Mouse (Mus musculus): ENCODE results near the gene Hsd17b3.
"Not testable (repeated sequence)": the region's sequence is repeated elsewhere in the genome, so short reads cannot be mapped to it uniquely, and the experiment has no call there.

Gene Hsd17b3

DNA sequence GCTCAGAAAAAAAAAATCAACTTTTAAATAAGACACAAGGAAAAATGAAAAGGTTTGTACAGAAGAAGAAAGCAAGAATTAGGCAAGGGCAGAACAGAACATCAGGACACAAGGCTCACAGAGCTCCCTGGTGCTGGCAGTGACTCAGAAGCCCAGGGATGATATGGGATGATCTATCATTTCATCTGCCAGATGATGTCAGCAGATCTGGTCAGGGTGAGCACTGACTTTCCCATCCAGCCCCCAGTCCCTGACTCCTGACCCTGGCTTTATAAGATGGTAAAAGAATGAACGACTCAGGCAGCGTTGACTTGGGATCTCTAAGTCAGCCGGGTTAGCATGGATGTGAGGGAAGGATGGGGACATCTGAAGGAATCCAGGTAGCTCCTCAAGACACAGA is 5.7 kb downstream of the Hsd17b3 start:
- DNase-seq (ENCODE audit: low read depth, low spot score) = no peak

DNA sequence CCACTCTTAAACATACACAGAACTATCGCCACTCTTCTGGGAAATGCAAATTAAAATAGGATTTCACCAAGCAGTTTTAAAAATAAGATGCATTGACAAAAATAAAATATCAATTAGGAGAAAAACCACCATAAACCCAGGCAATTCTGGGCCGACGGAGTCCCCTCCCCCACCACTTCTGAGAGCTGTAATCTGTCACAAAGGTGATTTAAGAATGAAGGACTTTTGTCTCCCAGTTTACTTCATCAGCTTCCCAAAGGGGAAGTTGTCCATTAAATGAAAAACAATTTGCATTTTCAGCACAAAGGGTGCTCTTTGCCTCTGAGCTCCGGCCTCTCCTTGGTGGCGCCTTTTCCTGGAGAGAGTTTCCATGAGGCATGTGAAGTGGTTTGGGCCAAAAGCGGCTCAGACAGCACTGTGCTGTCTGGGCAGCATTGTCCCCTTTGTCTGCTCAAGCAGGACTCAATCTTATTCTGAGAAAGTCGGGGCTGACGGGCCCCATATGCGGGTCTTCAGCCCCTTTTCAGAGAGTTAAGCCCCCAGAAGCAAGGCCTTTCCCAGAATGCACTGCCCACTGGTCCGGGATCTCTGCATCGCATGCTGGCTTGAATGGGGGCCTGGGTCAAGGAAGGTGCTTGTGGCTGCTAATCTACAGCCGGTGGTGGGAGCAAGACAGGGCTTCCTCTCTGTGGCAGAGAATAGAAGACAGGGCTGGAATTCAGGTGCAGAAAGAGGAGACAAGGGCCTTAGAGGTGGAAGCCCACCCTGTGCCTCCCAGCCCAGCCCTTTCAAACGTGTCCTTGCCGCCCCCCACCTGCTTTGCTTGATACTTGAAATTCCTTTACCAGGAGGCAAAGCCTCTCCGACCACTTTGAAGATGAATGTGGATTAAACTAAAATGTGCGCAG is 7.8 kb downstream of the Hsd17b3 start:
- no peak for DNase-seq (ENCODE audit: low read depth, low spot score)

DNA sequence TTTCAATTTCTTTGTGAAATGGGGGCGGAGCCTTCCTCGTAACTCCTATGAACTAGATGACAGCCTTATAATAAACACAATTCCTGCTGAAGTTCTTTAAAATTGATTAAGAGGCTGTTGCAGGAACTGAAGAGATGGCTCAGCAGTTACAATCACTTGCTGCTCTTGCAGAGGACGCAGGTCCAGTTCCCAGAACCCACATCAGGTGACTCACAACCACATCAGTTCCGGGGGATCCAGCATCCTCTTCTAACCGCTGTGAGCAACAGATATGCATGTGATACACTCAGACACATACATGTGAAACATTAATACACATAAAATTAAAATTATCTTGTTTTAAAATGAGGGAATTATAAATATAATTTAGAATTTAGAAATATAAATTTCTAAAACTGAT is 11.4 kb downstream of the Hsd17b3 start:
- DNase-seq (ENCODE audit: low read depth, low spot score) = no peak

GRCm38 (mm10) chr13:64076074-64076473 is 13.0 kb downstream of the Hsd17b3 start:
- DNase-seq (ENCODE audit: low read depth, low spot score) = no peak

DNA sequence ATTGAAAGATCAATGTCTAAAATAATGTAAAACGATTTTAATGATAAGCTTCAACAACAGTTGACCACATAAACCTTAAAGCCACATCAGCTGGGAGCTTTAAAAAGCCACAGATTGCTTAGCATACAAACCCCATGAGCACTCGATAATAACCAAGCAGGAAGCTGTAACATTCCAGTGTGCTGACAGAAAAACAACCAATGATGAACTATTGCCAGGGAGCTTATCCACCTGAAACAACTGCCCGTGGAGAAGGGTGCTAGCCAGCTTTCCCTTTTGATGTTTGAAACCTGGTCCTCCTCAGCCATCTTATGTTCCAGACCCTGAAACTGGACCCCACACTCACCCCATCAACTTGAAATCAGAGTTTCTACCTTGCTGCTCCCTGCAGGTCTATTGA is 22.4 kb downstream of the Hsd17b3 start:
- no peak for DNase-seq (ENCODE audit: low read depth, low spot score)

DNA sequence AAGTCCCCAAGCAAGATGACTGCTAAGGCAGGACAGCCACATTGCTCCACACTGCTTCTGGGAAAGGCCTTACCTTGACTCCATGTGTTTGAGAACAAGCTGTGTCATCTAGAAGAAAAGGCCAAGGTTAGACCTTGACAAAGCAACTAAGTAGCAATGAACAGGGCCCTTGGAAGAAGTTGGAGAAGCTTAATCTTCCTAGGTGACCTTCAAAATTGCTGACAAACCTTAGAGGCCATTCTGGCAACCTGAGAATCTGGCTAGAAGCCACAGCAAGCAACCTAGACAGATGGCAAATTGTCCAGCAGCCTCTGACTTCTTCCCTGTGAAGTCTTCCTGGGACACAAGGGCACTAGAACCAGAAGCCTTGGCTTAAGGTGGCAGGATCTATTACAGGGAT is 24.8 kb downstream of the Hsd17b3 start:
- DNase-seq (ENCODE audit: low read depth, low spot score) = no peak

DNA sequence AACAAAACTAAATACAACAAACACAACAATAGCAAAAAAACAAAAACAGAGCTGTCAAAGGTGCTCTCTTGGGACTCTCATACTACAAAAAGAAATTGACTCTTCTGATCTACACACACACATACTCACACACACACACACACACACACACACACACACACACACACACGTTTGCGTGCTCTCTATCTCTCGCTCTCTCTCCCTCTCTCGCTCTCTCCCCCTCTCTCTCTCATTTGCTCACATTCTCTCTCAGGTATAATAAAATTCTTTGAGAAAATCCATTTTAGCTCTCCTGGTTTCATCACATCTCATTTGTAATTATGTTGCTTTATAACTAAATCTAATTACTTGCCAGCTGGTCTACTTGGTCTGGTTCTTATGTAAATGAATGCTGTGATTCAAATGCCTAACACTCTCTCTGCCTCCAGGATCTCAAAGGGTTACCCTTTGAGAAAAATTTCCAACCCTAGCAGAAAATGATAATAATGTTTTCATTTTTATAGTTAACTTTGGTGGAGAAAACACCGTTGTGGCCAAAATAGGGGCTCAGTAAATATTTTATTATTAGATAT is 28.0 kb downstream of the Hsd17b3 start:
- no peak for DNase-seq (ENCODE audit: low read depth, low spot score)

GRCm38 (mm10) chr13:64053959-64054358 is 35.1 kb downstream of the Hsd17b3 start:
- no peak for DNase-seq (ENCODE audit: low read depth, low spot score)

GRCm38 (mm10) chr13:64052281-64052680 is 36.7 kb downstream of the Hsd17b3 start:
- DNase-seq (ENCODE audit: low read depth, low spot score) = not testable (repeated sequence)

- no peak for DNase-seq (ENCODE audit: low read depth, low spot score)
These were observed 38.1 kb downstream of the Hsd17b3 start for GRCm38 (mm10) chr13:64050895-64051294.

DNA sequence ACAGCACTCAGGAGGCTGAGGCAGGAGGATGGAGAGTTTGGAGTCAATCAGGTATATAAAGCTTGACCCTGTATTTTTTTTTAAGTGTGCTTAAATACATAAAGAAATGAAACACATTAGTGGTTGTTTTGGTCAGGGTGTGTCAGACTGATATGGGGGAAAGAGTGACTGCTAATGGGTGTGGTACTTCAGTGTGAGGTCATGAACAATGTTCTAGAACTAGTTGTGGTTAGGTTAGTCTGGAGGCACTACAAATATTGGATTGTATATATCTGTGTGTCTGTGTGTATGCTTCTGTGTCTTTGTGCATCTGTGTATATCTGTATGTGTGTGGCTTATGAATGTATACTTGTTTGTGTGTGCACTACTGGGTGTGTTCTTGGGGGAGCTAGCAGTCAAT is 39.5 kb downstream of the Hsd17b3 start:
- no peak for DNase-seq (ENCODE audit: low read depth, low spot score)

DNA sequence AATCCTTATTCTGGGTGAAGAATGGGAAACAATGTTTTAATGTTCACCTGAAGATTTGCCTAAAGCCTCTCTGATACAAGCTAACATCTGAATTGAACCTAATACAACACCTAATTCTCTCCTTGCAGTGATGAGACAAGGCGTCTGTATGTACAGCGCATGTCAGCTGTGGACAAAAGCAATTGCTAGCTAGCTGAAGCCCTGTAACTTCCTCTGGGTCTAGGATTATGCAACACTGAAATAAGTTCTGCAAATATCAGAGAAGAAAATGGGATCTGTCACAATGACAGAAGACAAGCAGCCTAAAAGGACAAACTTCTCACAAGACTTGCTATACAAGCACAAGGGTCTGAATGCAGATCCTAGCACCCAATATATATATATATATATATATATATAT is 40.6 kb downstream of the Hsd17b3 start:
- no peak for DNase-seq (ENCODE audit: low read depth, low spot score)

- DNase-seq (ENCODE audit: low read depth, low spot score) = no peak
These were observed 49.1 kb downstream of the Hsd17b3 start for GRCm38 (mm10) chr13:64039976-64040375.

- no peak for DNase-seq (ENCODE audit: low read depth, low spot score)
These were observed 50.9 kb downstream of the Hsd17b3 start for GRCm38 (mm10) chr13:64038114-64038513.

GRCm38 (mm10) chr13:64036079-64037011 is 52.7 kb downstream of the Hsd17b3 start:
- DNase-seq (ENCODE audit: low read depth, low spot score) = no peak

- DNase-seq (ENCODE audit: low read depth, low spot score) = no peak
These were observed 54.0 kb downstream of the Hsd17b3 start for GRCm38 (mm10) chr13:64035036-64035435.

- DNase-seq (ENCODE audit: low read depth, low spot score) = no peak
These were observed 55.1 kb downstream of the Hsd17b3 start for GRCm38 (mm10) chr13:64033921-64034320.

GRCm38 (mm10) chr13:64033181-64033580 is 55.8 kb downstream of the Hsd17b3 start:
- DNase-seq (ENCODE audit: low read depth, low spot score) = no peak

- no peak for DNase-seq (ENCODE audit: low read depth, low spot score)
These were observed 57.8 kb downstream of the Hsd17b3 start for GRCm38 (mm10) chr13:64031254-64031653.

DNA sequence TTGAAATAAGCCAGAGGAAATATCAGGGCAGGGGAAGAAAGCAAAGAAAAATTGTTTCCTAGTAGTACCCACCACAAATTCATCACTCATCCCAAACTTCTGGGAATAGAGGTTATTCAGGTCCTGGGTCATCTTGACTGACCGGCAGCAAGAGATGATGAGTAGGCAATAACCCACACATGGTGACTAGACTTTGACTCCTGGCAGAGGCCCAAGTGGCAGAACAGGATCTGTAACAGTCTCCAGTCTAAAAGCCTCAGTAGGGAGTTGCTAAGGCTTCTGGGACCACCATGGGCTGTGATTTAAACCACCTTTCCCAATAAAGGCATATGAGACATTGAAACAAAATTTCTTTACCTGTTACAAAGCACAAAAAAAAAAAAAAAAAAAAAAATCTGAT is 58.2 kb downstream of the Hsd17b3 start:
- DNase-seq (ENCODE audit: low read depth, low spot score) = no peak

DNA sequence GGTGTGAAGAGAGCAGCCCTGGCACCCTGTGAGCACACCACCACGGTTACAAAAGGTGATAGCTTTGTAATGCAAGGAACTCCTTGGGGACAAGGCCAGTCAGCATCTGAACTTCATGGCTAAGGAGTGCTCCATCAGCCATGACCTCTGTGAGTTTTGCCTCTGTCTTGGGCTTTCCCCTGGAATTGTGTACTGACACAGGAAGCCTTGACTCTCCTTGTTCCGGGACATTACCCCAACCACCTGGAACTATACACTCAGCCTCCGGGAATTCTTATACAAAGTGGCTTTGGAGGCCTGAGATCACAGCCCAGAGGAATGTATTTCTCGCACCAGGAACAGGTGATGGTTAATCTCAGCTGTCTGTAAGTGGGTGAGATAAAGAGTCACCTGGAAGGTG is 64.2 kb downstream of the Hsd17b3 start:
- no peak for DNase-seq (ENCODE audit: low read depth, low spot score)
